In genomic region chr16:32858771-32859636, GRCm38 (mm10) we compare ENCODE assay signal across 8 mouse cellular contexts. TPM values are rescaled to one million over a fixed set of nuclear protein-coding genes. Genes with fewer than 3 reads are reported as not detected.
DNase-seq lines count a peak whose midpoint lies in the region; TF ChIP-seq lines count a peak whose summit lies in the region.

No protein-coding gene starts in this region.

- no peak overlapping the region for H3K4me3 ChIP-seq in olfactory bulb, adult 2 months (ENCODE audit: insufficient read depth, low read depth, low read length)
- H3K4me3 ChIP-seq in thymus, adult 2 months (ENCODE audit: control insufficient read depth, insufficient read depth, low read length) = no peak overlapping the region

- intact Hi-C loops in heart, postnatal 10 days (cut with DNase I) = no loop called here

- TF ChIP-seq CTCF in olfactory bulb, adult 2 months (IDR thresholded peaks at IDR 0.05; ENCODE audit: insufficient read depth, low read depth, low read length) = no peak
- no peak for TF ChIP-seq CTCF in thymus, adult 2 months (IDR thresholded peaks at IDR 0.05; ENCODE audit: borderline replicate concordance, control insufficient read depth, extremely low read depth, insufficient read depth, low read length, poor library complexity)

- H3K27ac ChIP-seq in olfactory bulb, adult 2 months (ENCODE audit: insufficient read depth, low read depth, low read length) = peak overlapping the region; percentile 72
- H3K27ac ChIP-seq in thymus, adult 2 months (ENCODE audit: control insufficient read depth, insufficient read depth, low read length) = no peak overlapping the region

- H3K4me1 ChIP-seq in olfactory bulb, adult 2 months (ENCODE audit: control insufficient read depth, insufficient read depth, low read length) = peaks cover 26% of the 10 kb centered on the region
- peaks cover 3% of the 10 kb centered on the region for H3K4me1 ChIP-seq in thymus, adult 2 months (replicated peaks; ENCODE audit: control insufficient read depth, insufficient read depth, low read length)

- WGBS in olfactory bulb, adult 2 months = 40% methylated on average over 12 of the region's 12 CpGs
- 81% methylated on average over 12 of the region's 12 CpGs for WGBS in thymus, adult 2 months

- TF ChIP-seq POLR2A in olfactory bulb, adult 2 months (IDR thresholded peaks at IDR 0.05; ENCODE audit: insufficient read depth, low read depth, low read length) = no peak
- no peak for TF ChIP-seq POLR2A in thymus, adult 2 months (IDR thresholded peaks at IDR 0.05; ENCODE audit: control insufficient read depth, extremely low read depth, insufficient read depth, low read length, poor library complexity)

- no peaks in the 10 kb centered on the region for H3K36me3 ChIP-seq in thymus, adult 2 months (ENCODE audit: control insufficient read depth, insufficient read depth, low read length)

- peak; percentile 26 for DNase-seq in kidney, postnatal 14 days
- no peak for DNase-seq in kidney, adult 11 months
- peak; percentile 76 for DNase-seq in brain, adult 2 months (ENCODE audit: low read depth, low spot score)
- DNase-seq in heart, postnatal 10 days = peak; percentile 73 to 79
- DNase-seq in thymus, adult 18-20 months = no peak
- no peak for DNase-seq in retina, embryonic 14.5 days (ENCODE audit: low spot score)
- DNase-seq in thymus, adult 2 months = no peak

- H3K27me3 ChIP-seq in thymus, adult 2 months (ENCODE audit: control insufficient read depth, insufficient read depth, low read length) = no peaks in the 10 kb centered on the region

RNA-seq across cellular contexts. Expression of gene Fyttd1, which starts 18.3 kb away (rescaled TPM):
- 100 to 1,000 TPM; 115 to 125 TPM for total RNA-seq in heart, postnatal 10 days (2021)
- not detected in 2 replicates for polyA plus RNA-seq in olfactory bulb, adult 2 months (2012; ENCODE audit: insufficient read depth, insufficient read length, low replicate concordance, missing spikeins)
- polyA plus RNA-seq in thymus, adult 2 months (2012; rRNA removed) = 8.4 and 8.8 TPM in 2 replicates

RNA-seq across cellular contexts. Expression of gene Rubcn, which starts 18.6 kb away (rescaled TPM):
- total RNA-seq in heart, postnatal 10 days (2021) = 10 to 100 TPM; 30.4 to 40.8 TPM
- not detected in 2 replicates for polyA plus RNA-seq in olfactory bulb, adult 2 months (2012; ENCODE audit: insufficient read depth, insufficient read length, low replicate concordance, missing spikeins)
- polyA plus RNA-seq in thymus, adult 2 months (2012; rRNA removed) = 33.9 and 36.4 TPM in 2 replicates

RNA-seq across cellular contexts. Expression of gene Smbd1, which starts 48.7 kb away (rescaled TPM):
- not detected for total RNA-seq in heart, postnatal 10 days (2021)
- polyA plus RNA-seq in olfactory bulb, adult 2 months (2012; ENCODE audit: insufficient read depth, insufficient read length, low replicate concordance, missing spikeins) = not detected in 2 replicates
- polyA plus RNA-seq in thymus, adult 2 months (2012; rRNA removed) = 0.18 TPM in 1 of 2 replicates, not detected in the other

RNA-seq across cellular contexts. Expression of gene Lrch3, which starts 54.9 kb away (rescaled TPM):
- total RNA-seq in heart, postnatal 10 days (2021) = 10 to 100 TPM; 32.5 to 32.6 TPM
- polyA plus RNA-seq in olfactory bulb, adult 2 months (2012; ENCODE audit: insufficient read depth, insufficient read length, low replicate concordance, missing spikeins) = not detected in 2 replicates
- 41.3 and 43.2 TPM in 2 replicates for polyA plus RNA-seq in thymus, adult 2 months (2012; rRNA removed)

Comparison
In these comparisons a context has a peak if more than half of its experiments do, and no peak if none do; other contexts are left out.
1. DNase-seq: peak in kidney, postnatal 14 days (single experiment), brain, adult 2 months (single experiment) and heart, postnatal 10 days (2 of 2); none in kidney, adult 11 months (single experiment), thymus, adult 18-20 months (0 of 2), retina, embryonic 14.5 days (single experiment) and thymus, adult 2 months (single experiment).